Mouse (Mus musculus) layer of hippocampus, adult 2 months (tissue): ENCODE data around the gene Rpl13. TPM values are rescaled to one million over a fixed set of nuclear protein-coding genes. Genes with fewer than 3 reads are reported as not detected.

Source experiments
- DNase-seq, 2 experiments: peaks; one replicate each; pipeline ENCODE4 v3.0.0; 2022; ENCODE audit warnings: low spot score in 2 of 2
- H3K27ac ChIP-seq: fragments of 200-600 bp; 2 replicates; pipeline ENCODE4 v1.8.1; 2022
- H3K4me3 ChIP-seq: fragments of 200-600 bp; 2 replicates; pipeline ENCODE4 v1.8.1; 2022; ENCODE audit warnings: mild to moderate bottlenecking
- CTCF ChIP-seq: fragments of 200-600 bp; conservative IDR thresholded peaks from 2 replicates; pipeline ENCODE4 v1.8.1; 2022; ENCODE audit warnings: antibody characterized with exemption, mild to moderate bottlenecking, moderate library complexity
- total RNA-seq, 2 experiments: library from RNA; stranded (reverse); gene quantifications; 2 replicates each; pipeline ENCODE4 v1.2.3; 2021

Gene Rpl13
- total RNA-seq, 2 experiments from 2014 or later: 418 to 466 TPM

DNA sequence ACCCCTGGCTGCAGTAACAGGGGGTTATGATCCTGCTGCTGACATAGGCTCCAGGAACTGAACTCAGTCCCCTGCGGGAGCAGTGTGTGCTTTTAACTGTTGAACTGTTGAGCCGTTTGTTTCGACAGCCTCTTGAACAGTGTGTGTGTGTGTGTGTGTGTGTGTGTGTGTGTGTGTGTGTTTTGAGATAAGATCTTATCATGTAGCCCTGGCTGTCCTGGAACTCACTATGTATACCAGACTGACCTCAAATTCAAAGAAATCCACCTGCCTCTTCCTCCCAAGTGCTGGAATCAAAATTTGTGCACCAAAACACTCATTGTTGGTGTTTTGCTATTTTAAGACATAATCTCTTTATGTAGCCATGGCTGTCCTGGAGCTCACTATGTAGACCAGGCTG, 12.5 kb downstream of the Rpl13 start:
- DNase-seq: no peak
- Histone ChIP-seq H3K27ac (no peak overlapping the region), H3K4me3 (no peak overlapping the region)
- no peak for TF ChIP-seq CTCF

DNA sequence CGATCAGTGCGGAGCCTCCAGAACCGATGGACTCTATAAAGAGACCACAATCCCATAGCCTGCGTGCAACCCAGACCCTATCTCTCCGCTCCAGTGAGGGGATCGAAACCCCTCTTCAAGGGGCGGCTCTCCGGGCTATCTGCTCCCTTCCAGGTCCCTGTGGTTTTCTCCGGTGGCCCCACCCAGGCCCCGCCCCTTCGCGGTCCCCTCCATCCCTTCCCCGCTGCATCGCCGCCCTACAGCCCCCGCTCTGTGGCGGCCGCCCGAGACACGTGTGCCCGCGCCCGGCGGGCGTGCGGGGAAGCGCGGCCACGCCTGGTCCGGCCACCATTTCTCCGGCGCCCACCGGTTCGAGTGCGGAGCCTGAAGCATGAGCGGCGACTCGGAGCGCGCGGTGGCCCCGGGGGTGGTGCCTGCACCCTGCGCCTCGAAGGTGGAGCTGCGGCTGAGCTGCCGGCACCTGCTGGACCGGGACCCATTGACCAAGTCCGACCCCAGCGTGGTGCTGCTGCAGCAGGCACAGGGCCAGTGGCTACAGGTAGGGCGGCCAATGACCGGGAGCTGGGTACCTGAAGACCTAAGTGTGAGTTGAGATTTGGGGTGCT, 15.1 kb downstream of the Rpl13 start, which contains the start of gene Cpne7:
TSS of gene Cpne7 (plus strand) at position 248 of the 605 bp plus-strand sequence.
- peak in 1 of 2 experiments; percentile 11 for DNase-seq
- 0 out of 2 replicates have a peak, but pooled peaks have one; percentile 3 for TF ChIP-seq CTCF
- peak within 1 kb of the TSS; percentile 83 for H3K27ac ChIP-seq

DNA sequence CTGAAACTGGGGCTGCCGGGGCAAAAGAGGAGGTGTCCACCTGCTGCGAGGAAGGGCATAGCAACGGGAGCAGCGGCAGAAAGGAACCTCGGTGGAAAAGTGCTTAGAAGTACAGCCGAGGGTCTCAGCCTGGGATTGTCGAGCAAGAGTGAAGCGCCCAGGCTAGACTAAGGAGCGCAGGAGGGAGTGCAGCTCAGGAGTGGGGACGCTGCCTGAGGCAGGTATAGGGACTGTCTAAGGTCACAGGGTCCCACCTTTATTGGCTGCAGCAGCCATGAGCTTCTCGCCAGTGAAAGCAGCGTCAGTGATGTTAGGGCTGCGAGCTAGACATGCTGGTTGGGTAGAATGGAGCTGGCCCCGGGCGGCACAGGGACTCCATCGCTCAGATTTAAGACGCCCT, 15.6 kb downstream of the Rpl13 start:
- Histone ChIP-seq H3K4me3 (peak overlapping the region; percentile 71), H3K27ac (peak overlapping the region; percentile 83)
- TF ChIP-seq CTCF: no peak
- DNase-seq: no peak

More for the DNA sequence above, 15.1 kb downstream of the Rpl13 start, which contains the start of gene Cpne7:
- peak within 1 kb of the TSS; percentile 71 for H3K4me3 ChIP-seq

DNA sequence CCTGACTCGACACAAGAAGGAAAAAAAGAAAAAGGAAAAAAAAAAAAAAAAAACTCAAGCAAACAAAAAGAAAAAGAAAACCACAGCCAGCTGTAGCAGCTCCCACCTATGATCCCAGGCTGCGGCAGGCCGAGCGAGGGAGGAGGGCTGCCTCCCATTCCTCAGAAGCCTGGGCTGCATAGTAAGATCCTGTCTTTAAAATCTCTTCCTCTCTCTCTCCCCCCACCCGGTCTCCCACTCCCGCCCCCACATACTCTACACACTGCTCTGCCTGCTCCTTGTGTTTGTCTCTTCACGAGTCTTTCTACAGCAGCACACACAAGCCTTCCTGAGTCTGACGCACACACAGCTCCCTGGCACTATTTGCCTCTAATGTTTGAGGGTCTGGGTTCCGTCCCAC, 19.9 kb downstream of the Rpl13 start:
- H3K27ac ChIP-seq: peak overlapping the region; percentile 43; the same call in 1 of the 2 replicates
- no peak for TF ChIP-seq CTCF
- DNase-seq: no peak
- H3K4me3 ChIP-seq: no peak overlapping the region

DNA sequence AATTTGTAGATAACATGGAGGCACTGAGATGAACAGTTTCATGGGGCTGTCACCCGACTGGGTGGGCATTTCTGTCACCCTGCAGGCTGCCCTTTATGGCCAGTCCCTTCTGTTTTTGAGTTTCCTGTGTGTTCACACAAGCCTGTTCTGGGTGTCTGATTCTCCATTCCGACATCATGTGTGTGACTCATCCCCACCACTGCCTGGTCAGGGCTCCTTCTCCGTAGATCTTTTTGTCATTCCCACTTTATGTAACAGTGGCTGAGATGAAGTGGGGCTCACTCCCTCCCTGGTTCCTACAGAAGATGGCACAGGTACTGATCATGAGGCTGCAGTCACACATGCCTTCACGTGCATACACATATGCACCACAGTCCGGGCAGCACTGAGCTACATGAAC, 20.5 kb downstream of the Rpl13 start:
- no peak overlapping the region for H3K4me3 ChIP-seq
- no peak for TF ChIP-seq CTCF
- H3K27ac ChIP-seq: peak overlapping the region; percentile 43; the same call in 1 of the 2 replicates
- DNase-seq: no peak

DNA sequence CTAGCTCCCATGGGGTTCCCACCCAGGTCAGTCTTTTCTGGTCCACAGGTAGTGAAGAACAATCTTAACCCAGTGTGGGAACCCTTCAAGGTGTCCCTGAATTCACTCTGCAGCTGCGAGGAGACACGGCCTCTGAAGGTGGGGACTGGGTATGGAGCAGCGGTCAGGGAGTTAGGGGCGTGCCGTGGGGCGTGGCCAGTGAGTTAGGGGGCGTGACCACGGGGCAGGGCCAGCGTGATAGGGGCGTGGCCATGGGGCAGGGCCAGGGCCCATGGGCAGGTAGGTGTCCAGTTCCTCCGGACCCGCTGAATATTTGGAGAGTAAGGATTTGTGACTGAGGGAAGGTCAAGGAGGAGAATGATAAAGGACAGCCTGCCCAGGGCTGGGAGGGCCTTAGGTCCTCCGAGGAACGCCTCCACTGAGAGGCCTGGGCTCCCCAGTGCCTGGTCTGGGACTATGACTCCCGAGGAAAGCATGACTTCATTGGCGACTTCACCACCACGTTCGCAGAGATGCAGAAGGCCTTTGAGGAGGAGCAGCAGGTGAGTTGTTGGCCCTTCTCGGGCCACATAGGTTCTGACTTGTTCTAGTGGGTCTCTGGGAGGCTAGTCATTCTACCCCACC, 24.2 kb downstream of the Rpl13 start:
- H3K27ac ChIP-seq: no peak overlapping the region
- no peak for TF ChIP-seq CTCF
- no peak overlapping the region for H3K4me3 ChIP-seq
- DNase-seq: no peak

DNA sequence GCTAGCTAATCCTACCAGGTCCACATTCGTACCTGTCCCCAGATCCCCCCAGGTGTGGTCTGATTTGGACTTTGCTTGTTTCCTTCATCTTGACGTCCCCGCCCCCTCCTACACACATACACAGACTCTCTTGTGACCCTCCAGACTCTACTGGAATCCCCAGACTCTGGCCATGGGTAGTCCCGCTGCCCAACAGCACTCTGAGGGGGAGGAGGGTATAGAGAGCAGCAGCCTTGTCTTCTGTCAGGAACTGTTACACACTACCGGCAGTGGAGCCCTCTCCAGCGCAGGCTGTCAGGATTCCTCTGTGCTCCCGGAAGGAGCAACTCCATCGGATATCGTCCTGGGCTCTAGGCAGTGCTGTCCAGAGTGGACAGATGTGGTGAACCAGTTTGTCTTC, 28.9 kb downstream of the Rpl13 start:
- no peak for DNase-seq
- TF ChIP-seq CTCF: no peak
- Histone ChIP-seq H3K27ac (no peak overlapping the region), H3K4me3 (no peak overlapping the region)

DNA sequence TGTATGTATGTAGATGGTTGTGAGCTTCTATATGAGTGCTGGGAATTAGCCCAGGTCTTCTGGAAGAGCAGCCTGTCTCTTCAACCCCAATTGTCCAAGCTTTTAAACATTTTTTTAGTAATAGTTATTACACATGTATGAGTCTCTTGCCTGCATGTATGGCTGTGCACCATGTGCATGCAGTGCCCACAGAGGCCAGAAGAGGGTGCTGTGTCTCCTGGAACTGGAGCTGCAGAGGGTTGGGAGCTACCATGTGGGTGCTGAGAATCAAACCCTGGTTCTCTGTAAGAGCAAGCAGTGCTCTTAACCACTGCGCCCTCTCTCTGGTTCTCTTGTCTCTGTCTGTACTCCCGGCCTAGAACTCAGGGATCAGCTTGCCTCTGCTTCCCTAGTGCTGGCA, 30.8 kb downstream of the Rpl13 start:
- Histone ChIP-seq H3K27ac (no peak overlapping the region), H3K4me3 (no peak overlapping the region)
- peak; percentile 44 for TF ChIP-seq CTCF
- DNase-seq: no peak

DNA sequence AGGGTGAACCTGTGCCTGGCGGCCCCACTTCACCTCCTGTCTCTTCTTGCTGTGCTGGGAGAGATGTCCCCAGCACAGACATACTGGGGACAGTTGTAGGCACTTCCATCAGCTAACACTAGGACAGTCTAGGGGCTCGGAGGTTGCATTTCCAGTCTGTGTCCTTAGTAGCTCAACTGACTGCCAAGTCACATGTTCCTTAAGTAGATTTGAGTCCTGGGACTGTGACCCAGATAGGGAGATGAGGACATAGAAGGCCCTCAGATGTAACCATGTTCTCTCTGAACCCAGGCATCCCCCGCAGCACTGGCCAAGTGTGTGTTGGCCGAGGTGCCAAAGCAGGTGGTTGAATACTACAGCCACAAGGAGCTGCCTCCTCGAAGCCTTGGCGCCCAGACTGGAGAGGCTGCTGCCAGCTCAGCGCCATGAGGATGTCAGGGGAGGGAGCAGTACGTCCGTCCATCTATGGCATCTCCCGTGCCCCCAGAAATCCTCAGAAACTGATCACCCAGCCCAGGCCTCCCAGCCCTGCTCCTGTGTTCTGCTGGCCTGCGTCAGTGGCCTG, 32.1 kb downstream of the Rpl13 start:
- Histone ChIP-seq H3K4me3 (no peak overlapping the region), H3K27ac (peak overlapping the region; percentile 79; the same call in 1 of the 2 replicates)
- no peak for TF ChIP-seq CTCF
- DNase-seq: no peak

DNA sequence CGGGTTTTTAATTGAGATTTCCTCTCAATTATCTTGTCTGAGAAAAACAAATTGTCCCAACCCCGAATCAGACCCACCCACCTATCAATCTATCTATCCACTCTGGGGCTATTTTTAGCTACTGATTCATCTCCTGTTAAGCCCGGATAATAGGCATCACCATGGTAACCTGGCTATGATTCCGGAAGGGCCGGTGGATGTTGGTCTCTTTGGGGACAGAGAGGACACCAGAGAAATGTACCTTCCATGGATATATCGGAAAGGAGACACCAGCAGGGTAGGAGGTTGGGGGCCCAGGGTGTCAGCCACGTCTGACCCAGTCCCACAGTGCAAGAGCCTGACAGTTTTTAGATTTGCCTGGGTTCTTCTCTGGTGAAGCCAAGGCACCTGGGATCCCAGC, 33.3 kb downstream of the Rpl13 start:
- H3K27ac ChIP-seq: peak overlapping the region; percentile 79
- no peak for TF ChIP-seq CTCF
- no peak overlapping the region for H3K4me3 ChIP-seq
- DNase-seq: no peak

DNA sequence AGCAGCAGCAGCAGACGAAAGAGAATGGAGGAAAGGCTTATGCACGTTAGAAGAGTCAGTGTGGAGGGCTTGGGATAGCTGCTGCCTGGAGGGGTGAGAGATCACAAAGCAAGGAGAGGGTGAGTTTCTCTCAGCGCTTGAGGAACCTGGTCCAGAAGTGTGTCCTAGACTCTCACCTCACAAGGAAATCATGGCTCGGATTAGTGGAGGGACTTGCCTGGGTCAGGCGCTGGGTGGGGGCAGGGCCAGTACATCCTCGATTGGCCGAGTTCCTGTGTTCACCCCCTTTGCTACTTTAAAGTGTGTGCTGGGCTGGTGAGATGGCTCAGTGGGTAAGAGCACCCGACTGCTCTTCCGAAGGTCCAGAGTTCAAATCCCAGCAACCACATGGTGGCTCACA, 33.7 kb downstream of the Rpl13 start:
- no peak overlapping the region for H3K4me3 ChIP-seq
- no peak for DNase-seq
- H3K27ac ChIP-seq: peak overlapping the region; percentile 79
- no peak for TF ChIP-seq CTCF

DNA sequence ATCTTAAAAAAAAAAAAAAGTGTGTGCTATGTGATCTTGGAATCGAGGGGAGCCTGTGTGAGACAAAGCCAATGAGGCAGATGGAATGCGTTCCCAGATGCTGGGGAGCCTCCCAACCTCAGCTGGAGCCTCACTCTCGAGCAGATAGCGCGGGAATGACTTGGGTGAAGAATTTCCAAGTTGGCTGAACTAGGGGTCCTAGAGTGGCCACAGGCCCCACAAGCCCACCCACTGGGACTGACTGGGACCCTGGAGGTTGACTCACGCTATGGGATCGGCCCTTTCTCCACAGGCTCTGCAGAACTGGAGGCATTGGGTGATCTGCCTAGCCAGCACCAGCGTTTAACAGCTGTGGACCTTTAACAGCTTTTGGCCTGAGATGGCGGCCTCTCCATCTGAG, 34.1 kb downstream of the Rpl13 start:
- Histone ChIP-seq H3K4me3 (no peak overlapping the region), H3K27ac (peak overlapping the region; percentile 79; the same call in 1 of the 2 replicates)
- no peak for DNase-seq
- TF ChIP-seq CTCF: no peak

DNA sequence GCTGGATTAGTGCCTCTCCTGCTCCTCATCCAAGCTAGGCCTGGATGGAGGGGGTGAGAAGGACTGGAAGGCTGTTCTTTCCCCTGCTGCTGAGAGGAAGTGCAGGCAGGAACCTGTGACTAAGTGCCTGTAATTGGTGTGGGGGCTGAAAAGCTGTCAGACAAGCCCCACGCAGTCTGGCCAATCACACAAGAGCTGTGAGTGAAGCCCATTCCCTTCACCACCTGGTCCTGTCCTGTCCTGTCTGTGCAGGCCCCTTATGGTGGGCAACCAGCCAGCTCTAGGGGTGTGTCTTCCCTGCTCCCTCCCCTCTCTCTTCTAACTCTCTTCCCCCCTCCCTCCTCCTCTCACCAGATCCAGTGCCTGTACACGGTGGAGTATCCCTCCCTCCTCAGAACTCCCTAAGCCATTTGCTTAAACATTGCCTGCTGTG, 35.5 kb downstream of the Rpl13 start:
- Histone ChIP-seq H3K27ac (peak overlapping the region; percentile 79), H3K4me3 (no peak overlapping the region)
- TF ChIP-seq CTCF: no peak
- DNase-seq: peak; percentile 62 to 83
